Mouse (Mus musculus) frontal cortex, postnatal 10 days (tissue): ENCODE data around the gene Vps35l.

Experiments
- DNase-seq, 2 experiments: peaks; one replicate each; pipeline ENCODE4 v3.0.0; 2022; ENCODE audit warnings: low spot score in 2 of 2, mixed read lengths in 1 of 2

Vps35l gene

DNA sequence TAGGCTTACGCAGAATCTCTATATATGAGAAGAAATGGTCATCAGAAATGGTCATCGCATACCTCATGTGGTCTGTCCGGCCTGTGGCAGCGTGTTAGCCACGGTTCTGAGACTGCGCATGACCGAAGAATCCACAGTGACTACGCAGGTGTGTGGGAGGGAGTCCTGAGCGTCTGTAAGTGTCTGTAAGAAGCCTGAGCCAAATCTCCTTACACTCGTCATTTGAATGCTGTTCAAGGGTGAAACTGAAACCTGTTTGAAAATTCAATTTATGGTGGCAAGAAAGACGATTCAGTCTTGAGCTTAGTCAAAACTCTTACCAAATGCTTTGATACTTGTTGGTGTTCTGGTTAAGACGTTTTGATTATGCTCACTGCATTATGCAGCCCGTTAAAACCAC lies 6.8 kb upstream of the Vps35l start:
- DNase-seq, result no peak

GRCm38 (mm10) chr7:118738730-118739129 lies 1.3 kb upstream of the Vps35l start:
- no peak for DNase-seq

DNA sequence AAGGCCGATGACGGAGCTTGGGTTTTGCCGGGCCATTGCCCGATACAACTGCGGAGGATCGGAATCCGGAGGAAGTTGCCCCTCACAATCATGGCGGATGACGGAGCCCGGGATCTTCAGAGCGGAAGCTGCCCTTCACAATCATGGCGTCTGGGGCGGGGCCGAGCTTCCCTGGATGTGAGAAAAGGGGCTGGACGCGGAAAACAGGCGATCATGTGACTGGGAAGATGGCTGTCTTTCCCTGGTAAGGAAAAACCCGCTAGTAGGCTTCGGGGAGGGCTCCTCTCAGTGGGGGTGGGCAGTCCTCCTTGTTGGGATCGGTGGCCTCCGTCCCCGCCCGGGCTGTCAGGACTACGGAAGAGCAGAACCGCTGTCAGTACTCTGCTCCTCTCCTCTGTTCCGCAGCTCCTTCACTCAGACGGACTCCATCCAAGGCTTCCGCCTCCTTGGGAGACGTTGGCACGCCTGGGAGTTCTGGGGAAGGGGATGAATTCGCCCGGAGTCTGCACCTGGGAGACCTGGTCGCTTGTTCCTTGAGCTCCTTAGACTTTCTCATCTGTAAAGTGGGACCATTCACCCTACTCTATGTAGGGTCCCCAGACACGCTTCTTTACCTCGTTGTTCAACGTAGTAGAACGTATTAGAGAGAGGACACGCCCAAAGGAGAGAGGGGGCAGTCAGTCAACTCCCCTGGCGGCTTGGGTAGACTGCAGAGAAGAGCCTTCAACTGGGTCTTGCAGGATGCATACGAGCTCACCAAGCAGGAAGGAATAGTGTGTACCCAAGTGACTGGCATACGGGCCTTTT lies 709 bp downstream of the Vps35l start:
- DNase-seq, result peak; percentile 92 to 96

- DNase-seq, result no peak
Observed at GRCm38 (mm10) chr7:118742278-118742677, 2.3 kb downstream of the Vps35l start.

DNA sequence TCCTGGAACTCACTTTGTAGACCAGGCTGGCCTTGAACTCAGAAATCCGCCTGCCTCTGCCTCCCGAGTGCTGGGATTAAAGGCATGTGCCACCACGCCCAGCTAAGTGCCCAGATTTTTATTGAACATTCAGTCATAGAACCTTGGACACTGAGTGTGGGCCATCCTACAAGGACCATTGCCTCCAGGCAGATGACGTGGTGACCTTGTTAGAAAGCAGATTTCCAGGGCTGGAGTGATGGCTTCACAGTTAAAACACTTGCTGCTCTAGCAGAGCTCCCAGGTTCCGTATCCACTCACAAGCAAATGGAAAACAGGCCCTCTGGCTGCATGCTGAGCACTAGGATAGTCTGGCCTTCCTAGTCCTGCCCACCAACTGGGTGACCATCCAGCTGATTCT lies 4.7 kb downstream of the Vps35l start:
- no peak for DNase-seq

DNA sequence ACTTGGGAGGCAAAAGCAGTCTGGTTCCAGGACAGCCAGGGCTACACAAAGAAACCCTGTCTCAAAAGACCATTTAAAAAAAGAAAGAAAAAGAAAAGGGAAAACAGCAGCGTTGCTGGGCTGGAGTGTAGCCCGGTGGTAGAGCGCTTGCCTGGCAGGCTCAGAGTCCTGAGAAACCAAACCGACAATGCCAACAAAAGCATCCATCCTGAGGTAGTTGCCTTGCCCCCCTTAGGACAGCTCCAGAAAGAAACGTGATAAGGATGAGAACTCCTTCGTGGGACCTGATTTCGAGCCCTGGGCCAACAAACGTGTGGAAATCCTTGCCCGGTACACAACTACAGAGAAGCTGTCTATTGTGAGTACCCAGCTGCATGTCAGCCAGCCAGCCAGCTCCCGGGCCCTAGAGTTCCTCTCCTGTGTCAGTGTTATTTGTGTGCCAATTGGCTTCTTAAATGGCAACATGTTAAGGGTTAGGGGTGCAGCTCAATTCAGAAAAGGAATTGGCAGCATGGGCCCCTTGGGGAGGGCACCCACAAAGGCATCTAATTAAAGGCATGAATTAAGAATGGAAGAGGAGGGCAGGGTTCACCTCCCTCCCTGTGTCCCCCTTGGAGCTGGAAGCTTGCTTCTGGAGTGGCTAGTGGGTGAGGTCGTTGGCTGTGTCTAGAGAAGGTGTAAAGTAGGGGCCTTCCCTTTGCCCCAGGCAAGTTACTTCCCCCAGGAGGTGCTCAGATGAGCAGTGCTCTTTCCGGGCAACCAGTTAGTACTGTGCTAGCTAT lies 8.1 kb downstream of the Vps35l start:
- DNase-seq, result peak; percentile 29 to 42

DNA sequence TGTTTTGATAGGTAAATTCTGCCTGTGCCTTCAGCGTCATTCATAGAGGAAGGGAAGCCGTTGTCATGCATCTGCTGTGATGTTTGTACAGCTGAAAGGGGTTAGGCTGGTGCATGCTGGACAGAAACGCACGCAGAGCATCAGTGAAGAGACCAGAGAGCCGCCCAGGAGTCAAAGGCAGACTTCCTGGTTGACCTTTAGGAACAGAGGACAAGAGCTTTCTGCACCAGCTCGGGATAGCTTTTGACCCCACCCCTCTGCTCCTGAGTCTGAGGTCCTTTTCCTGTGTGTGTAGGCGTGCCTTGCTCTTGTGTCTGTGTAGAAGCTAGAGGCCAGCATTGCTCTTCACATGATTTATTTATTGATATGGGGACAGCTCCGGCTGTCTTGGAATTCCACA lies 9.7 kb downstream of the Vps35l start:
- no peak for DNase-seq

DNA sequence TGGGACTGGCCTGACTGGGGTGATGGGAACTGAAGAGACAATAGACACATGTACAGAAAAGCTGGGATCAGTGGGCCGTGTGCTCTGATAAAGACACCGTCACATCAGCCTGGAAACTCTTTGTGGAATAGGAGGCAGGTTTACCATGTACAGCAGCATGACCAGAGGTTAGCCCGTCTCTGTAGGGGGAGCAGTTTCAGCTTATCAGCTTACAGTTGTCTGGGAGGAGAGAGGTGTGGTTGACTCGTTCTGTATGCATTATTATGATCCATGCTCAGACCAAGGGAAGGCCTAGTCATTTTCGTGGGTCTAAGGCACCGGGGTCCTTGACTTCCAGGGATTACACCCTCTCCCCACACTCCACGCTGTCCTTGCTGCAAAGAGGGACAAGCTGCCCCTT lies 11.6 kb downstream of the Vps35l start:
- no peak for DNase-seq

DNA sequence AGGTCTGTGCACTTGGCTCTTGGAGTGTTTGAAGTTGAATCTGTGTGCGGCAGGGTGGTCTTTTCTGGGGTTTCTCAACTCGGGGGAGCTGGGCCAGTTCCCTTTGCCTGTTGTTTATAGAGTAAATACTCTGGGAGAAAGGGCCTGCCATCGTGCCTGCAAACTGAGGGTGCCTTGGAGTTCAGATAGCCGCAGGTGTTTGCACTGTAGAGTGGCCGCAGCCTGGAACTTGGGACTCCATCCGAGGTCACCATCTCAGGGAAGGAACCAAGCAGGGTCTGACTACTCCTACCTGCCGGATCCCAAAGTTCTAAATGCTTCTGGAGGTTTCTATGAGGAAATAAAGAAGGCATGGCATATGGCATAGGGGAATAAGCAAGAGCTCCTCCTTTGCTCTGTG lies 15.7 kb downstream of the Vps35l start:
- no peak for DNase-seq

- no peak for DNase-seq
Observed at GRCm38 (mm10) chr7:118756490-118757265, 16.7 kb downstream of the Vps35l start.

GRCm38 (mm10) chr7:118758369-118758768 lies 18.3 kb downstream of the Vps35l start:
- no peak for DNase-seq

- no peak for DNase-seq
Observed at GRCm38 (mm10) chr7:118759372-118759771, 19.3 kb downstream of the Vps35l start.

DNA sequence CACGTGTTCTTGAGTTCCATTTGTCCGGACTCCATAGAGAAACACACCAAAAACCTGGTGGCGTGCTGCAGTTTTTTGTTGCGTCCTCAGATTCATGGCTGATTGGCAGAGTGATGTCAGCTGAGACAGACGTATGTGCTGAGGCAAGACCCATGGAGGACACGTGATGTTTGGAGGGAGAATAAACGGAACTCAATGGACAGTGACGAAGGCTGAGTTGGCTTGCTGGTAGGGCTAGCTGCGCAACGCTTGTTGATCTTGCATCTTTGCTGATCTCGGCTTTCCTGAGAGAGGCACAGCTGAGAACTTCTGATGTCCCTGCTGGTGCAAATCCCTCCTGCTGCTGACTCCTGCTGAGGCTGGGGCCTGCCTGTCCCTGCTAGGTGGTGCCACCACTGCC lies 23.9 kb downstream of the Vps35l start:
- DNase-seq, result no peak

DNA sequence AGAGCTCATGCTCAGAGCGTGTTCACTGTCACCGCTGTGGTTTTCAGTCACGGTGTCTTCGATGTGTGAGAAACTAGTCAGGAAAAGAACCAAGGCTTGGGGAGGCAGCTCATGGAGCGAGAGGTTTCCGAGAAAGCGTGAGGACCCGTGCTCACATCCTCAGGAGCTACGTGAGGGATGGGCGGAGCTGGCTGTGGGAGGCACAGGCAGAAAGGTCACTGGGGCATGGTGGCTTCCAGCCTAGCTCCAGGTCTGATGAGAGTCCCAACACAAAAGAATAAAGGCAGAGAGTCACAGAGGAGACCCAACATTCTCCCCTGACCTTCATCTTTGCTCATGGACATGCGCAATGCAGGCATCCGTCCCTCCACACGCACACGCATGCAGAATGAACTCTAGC lies 24.7 kb downstream of the Vps35l start:
- no peak for DNase-seq

- DNase-seq, result no peak
Observed at GRCm38 (mm10) chr7:118765604-118766003, 25.6 kb downstream of the Vps35l start.

- DNase-seq, result peak in 1 of 2 experiments; percentile 52
Observed at GRCm38 (mm10) chr7:118766119-118766833, 26.2 kb downstream of the Vps35l start.

DNA sequence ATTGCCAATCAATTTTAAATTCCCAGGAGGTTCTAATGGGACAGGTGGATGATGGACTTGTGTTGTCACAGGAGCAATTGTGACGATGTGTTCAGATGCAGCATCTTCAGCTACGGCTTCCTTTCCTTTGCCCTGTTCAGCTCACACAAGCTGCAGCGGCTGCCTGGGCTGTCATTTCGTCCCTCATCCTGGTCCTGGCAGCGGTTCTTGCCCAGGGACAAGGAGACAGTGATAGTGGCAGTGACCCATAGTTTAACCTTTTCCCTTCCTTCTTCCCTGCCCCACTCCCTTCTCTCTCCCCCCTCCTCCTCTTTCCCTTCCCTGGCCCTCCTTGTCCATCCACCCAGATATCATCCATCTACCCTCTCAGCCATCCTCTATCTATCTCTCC lies 26.8 kb downstream of the Vps35l start:
- DNase-seq, result no peak

GRCm38 (mm10) chr7:118769208-118769607 lies 29.2 kb downstream of the Vps35l start:
- DNase-seq, result no peak

- no peak for DNase-seq
Observed at GRCm38 (mm10) chr7:118769655-118770054, 29.6 kb downstream of the Vps35l start.

DNA sequence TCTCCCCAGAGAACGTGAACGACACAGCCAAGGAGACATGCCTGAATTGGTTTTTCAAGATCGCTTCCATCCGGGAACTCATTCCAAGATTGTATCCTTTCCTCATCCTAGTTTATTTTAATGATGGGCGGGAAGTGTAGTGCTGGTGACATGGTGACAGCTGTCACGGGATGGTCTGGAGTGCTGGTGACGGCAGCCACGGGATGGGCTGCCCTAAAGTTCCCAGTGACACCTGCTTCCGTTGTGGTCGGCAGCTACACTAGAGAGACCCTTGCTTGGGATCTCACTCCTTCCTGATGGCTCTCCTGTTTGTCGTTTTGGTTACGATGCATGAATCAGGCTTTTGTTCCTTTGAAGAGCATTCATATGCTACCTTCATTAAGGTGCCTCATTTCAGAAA lies 33.0 kb downstream of the Vps35l start:
- DNase-seq, result no peak

- no peak for DNase-seq
Observed at GRCm38 (mm10) chr7:118775991-118776390, 36.0 kb downstream of the Vps35l start.

GRCm38 (mm10) chr7:118776491-118776890 lies 36.5 kb downstream of the Vps35l start:
- no peak for DNase-seq
